Mouse (Mus musculus): Measurements from ENCODE around the gene Zfp598.
A peak's percentile ranks its signal among the peaks of the same experiment; 100 is the strongest.

The Zfp598 gene

GRCm38 (mm10) chr17:24669545-24670245 is at the start of gene Zfp598:
Zfp598 (plus strand) TSS chr17:24669687.
- peak; percentile 95 for DNase-seq (ENCODE audit: low read depth, low spot score)

DNA sequence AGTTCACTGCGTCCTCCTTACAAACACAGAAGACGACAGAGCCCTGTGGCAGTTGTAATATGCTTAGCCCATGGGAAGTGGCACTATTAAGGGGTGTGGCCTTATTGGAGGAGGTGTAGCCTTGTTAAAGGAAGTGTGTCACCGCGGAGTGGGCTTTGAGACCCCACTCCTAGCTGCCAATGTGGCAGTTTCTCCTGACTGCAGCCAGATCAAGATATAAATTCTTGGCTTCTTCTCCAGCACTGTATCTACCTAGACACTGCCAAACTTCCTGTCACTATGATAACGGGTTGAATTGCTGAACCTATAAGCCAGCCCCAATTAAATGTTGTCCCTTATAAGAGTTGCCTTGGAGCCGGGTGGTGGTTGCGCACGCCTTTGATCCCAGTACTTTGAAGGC is 44.0 kb upstream of the Zfp598 start:
- no peak for DNase-seq (ENCODE audit: low read depth, low spot score)

GRCm38 (mm10) chr17:24628646-24629045 is 40.8 kb upstream of the Zfp598 start:
- DNase-seq (ENCODE audit: low read depth, low spot score), result peak; percentile 70

GRCm38 (mm10) chr17:24630072-24630471 is 39.4 kb upstream of the Zfp598 start:
- no peak for DNase-seq (ENCODE audit: low read depth, low spot score)

GRCm38 (mm10) chr17:24632167-24632812 is 37.2 kb upstream of the Zfp598 start, which contains the start of the genes Tsc2 and Nthl1:
Tsc2 (minus strand) TSS chr17:24632630.
Nthl1 (plus strand) TSS chr17:24632680.
- peak; percentile 91 for DNase-seq (ENCODE audit: low read depth, low spot score)

DNA sequence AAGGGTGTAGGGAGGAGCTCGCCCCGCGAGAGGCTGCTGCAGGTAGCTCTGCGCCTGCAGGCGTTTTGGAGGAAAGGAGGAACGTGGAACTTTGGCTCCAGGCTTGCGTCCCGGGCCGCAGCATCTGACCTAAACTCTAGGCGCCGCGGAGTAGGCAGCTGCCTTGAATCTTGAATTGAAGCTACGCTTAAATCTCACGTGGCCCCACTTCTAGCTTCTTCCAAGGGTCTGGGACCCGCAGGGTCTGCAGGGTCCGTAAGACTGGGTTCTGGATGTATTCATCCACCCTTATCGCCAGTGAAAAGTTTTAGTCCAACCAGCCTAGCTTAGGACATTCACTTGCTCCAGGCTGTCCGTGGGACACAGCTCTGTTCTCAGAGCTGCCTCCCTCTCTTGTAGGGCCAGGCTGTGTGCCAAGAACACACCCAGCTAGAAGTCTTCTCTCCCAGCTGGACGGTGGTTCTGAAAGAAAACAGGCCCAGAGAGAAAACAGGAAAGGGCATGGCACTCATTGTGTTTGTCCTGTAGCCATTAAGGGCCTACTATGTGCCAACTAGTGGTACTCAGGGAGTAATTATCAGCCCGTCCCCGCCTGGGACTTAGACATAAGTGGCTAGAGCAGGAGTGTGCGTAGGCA is 36.6 kb upstream of the Zfp598 start:
- no peak for DNase-seq (ENCODE audit: low read depth, low spot score)

GRCm38 (mm10) chr17:24633831-24634230 is 35.7 kb upstream of the Zfp598 start:
- no peak for DNase-seq (ENCODE audit: low read depth, low spot score)

- no peak for DNase-seq (ENCODE audit: low read depth, low spot score)
Measured at GRCm38 (mm10) chr17:24635024-24635423, 34.5 kb upstream of the Zfp598 start.

- DNase-seq (ENCODE audit: low read depth, low spot score), result no peak
Measured at GRCm38 (mm10) chr17:24635694-24636093, 33.8 kb upstream of the Zfp598 start.

DNA sequence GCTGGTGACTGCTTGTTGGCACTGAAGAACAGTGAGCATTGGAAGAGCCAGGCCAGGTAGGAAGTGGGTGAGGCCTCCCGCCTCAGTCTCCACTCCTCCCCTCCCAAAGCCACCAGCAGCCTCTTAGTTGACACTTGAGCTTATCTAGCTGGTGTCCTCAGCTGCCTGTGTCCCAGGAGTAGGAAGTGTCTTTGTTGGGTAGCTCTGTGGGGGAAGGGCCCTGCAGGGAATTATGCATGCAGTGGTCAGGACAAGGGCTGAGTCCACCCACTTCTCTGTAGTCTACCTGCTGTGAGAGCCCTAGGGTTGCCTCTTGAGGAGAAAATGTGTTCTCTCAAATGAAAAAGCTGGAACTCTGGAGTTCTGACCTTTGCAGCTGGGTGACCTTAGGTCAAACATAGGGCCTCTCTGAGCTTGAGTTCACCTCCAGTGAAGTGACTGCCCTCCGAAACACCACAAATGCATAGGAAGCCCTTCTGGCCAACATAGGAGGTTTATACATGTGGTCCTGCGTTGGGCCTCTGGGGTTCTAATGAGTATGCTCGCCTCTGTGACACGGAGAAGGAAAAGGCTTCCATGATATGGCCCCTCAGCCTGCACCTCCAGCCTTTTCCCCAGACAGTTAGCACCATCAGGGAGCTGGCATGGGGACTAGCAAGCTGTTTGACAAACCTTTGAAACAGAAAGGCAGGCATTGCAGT is 32.6 kb upstream of the Zfp598 start:
- DNase-seq (ENCODE audit: low read depth, low spot score), result no peak

GRCm38 (mm10) chr17:24638214-24638613 is 31.3 kb upstream of the Zfp598 start:
- no peak for DNase-seq (ENCODE audit: low read depth, low spot score)

DNA sequence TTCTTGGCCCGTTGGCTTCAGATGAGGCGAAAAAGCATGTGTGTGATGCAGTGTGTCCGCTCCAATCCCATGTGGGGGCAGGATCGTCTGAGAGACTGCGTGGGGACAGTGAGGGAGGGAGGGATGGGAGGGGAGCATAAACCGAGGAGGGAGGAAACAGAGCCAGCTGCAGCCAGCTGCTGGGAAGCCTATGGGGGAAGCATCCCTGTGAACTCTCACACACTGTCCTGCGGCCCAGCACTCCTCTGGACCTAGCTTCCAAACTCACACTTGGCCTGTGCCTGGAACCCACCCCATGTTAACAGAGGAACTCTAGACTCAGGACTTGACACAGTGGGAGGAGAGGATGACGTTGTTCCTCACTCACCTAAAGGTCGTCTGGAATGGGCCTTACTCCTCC is 30.6 kb upstream of the Zfp598 start:
- no peak for DNase-seq (ENCODE audit: low read depth, low spot score)

DNA sequence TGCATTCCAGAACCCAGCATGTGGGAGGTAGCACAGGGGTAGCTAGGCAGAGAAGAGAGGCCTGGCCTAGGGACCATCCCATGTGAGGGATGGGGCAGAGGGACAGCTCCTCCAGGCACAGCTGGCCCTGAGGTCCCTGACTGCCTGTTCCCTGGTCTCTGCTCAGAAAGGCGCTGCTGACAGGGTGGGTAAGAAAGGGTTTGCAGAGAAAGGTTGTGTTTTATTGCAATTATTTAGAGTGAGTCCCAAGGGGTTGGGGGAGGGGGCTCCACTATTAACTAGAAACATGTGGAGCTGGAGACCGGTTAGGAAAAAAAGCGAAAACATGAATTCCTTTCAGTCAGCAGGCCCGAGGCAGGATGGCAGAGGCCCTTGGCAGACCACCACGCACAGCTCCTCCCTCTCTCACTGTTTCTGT is 29.9 kb upstream of the Zfp598 start:
- DNase-seq (ENCODE audit: low read depth, low spot score), result peak; percentile 70

GRCm38 (mm10) chr17:24640119-24640518 is 29.4 kb upstream of the Zfp598 start:
- DNase-seq (ENCODE audit: low read depth, low spot score), result no peak

DNA sequence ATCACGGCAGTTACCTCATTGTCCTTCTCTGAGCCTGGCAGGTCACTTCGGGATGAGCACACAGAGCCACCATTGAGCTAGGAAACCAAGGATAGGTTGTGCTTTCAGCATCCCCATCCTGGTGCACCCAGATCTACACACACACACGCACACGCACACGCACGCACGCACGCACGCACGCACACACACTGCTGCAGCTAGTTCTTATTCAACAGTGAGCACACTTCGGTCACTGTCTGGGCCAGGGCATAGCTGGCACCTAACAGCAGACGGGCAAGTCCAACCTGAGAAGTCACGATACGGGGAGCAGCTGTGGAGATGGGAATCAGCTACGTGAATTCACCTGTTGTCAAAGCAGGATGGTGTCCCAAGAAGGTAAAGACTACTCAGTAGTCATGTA is 28.9 kb upstream of the Zfp598 start:
- no peak for DNase-seq (ENCODE audit: low read depth, low spot score)

DNA sequence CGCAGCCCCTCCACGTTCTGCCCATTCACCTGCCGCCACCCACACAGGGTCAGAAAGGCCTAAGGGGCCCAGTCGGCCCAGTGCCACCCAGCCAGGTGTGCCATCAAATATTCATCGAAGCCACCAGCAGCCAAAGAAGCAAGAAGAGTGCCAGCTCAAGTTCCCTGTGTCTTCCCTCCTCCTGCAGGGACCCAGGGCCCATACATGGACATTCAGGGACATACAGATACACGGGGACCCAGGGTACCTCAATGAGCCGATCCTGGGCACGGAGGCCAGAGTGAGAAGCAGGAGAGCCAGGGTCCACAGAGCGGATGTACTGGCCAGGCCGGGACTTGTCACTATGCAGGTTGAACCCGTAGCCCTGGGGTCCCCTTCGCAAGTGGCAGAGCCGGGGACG is 27.5 kb upstream of the Zfp598 start:
- no peak for DNase-seq (ENCODE audit: low read depth, low spot score)

GRCm38 (mm10) chr17:24642791-24643343 is 26.6 kb upstream of the Zfp598 start:
- no peak for DNase-seq (ENCODE audit: low read depth, low spot score)

DNA sequence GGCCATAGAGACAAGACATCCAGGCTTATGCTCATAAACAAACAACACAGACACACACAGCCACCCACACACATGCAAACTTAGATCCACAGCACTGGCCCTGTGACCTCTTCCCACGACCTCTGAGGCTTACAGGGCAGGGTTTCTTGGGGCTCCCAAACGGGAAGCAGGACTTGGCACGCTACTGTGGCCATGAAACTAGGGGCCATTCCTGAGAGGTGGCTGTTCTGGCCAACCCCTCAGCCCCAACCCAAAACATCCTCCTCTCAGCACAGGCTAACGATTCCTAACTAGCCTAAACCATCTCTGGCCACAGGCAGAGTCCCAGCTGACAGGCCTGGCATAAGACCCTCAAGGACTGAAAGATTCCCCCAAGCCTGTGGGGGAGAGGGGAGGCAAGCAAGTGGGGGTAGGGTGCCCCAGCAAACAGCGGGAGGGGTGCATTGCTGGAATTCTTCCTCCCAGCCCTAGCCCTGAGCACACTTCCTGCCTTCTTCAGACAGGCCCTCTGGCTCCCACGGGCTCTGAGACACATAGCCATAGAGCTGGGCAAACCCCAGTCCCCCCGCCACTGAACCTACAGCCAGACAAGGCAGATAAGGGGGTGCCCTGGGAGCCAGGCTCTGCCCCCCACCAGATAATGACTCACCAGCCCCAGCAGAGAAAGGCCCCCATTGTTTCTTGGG is 25.3 kb upstream of the Zfp598 start:
- peak; percentile 34 for DNase-seq (ENCODE audit: low read depth, low spot score)

DNA sequence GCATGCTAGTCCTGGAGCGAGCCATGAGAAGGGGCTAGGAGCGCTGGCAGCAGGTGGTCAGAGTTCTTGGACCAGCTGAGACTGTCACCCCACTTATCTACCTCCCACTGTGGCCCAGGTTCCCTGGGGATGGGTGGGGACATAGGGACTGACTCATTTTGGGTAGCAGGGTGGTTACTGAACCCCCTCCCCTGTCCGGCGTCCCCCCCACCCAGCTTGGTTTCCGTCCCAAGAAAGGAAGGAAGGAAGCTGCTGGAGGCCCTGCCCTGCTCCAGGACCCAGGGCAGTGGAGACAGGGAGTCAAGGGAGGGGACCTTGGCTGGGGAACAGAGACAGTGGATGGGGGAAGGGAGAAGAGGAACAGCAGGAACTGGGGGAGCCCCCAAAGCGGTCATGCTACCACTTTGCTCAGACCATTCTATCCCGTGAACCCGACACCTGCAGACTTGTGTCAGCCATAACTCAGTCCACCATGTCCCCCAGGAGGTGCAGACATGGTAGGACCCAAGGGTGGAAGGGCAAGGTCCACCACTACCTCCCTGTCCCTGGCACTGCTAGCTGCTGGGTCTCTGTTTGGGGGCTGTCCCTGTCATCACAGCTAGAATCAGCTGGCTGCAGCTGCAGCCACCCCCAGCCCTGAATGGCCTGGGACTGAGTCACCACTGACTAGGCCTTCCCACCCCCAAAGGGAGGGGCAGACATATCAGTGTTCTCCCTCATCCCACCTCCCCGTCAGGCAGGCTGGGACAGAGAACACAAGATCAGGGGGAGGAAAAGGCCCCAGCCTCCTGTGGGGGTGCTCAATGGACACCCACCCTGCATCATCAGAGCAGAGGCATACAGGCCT is 24.4 kb upstream of the Zfp598 start:
- DNase-seq (ENCODE audit: low read depth, low spot score), result no peak

GRCm38 (mm10) chr17:24645916-24646315 is 23.6 kb upstream of the Zfp598 start:
- DNase-seq (ENCODE audit: low read depth, low spot score), result no peak
